Mouse (Mus musculus): ENCODE data around the gene Drd5. TPM values are rescaled to one million over a fixed set of nuclear protein-coding genes. Genes with fewer than 3 reads are reported as not detected.
A peak's percentile ranks its signal among the peaks of the same experiment; 100 is the strongest.

The Drd5 gene
- total and polyA plus RNA-seq, 3 experiments: not detected

- H3K4me1 ChIP-seq (ENCODE audit: control insufficient read depth in 1 of 2, insufficient read depth in 2 of 2, low read length in 2 of 2): no peaks in the 10 kb centered on the region; a peak in 1 of 4 replicates
- no peak overlapping the region for H3K27ac ChIP-seq (ENCODE audit: control insufficient read depth, low read depth, low read length)
- TF ChIP-seq POLR2A (IDR thresholded peaks at IDR 0.05; ENCODE audit: control insufficient read depth in 1 of 2, insufficient read depth in 1 of 2, low read depth in 1 of 2, low read length in 2 of 2, poor library complexity in 1 of 2): no peak
- no peak for TF ChIP-seq RCOR1 (IDR thresholded peaks at IDR 0.05; ENCODE audit: low read depth, low read length)
- TF ChIP-seq CTCF (IDR thresholded peaks at IDR 0.05 in 2 of 3, conservative IDR thresholded peaks at IDR 0.05 in 1 of 3; ENCODE audit: control insufficient read depth in 1 of 3, insufficient read depth in 1 of 3, low read depth in 2 of 3, low read length in 3 of 3, poor library complexity in 1 of 3, severe bottlenecking in 1 of 3): peak; percentile 80 to 99 (median 99)
- peak; percentile 85 for TF ChIP-seq ZC3H11A (IDR thresholded peaks at IDR 0.05; ENCODE audit: low read depth, low read length)
- peak; percentile 54; the same call in 1 of the 2 replicates for TF ChIP-seq USF1 (IDR thresholded peaks at IDR 0.05; ENCODE audit: low read depth, low read length)
- peak; percentile 89 for TF ChIP-seq RAD21 (IDR thresholded peaks at IDR 0.05; ENCODE audit: low read depth, low read length)
- TF ChIP-seq ELF1 (IDR thresholded peaks at IDR 0.05; ENCODE audit: low read depth, low read length): no peak
- peak; percentile 74 for TF ChIP-seq SMC3 (IDR thresholded peaks at IDR 0.05; ENCODE audit: low read depth, low read length)
- peak; percentile 22; the same call in 1 of the 2 replicates for TF ChIP-seq MAX (IDR thresholded peaks at IDR 0.05; ENCODE audit: low read length)
- peak overlapping the region; percentile 2; the same call in 1 of the 2 replicates for H3K9ac ChIP-seq (ENCODE audit: control insufficient read depth, low read depth, low read length, poor library complexity, severe bottlenecking)
- no peaks in the 10 kb centered on the region for H3K9me3 ChIP-seq (replicated peaks; ENCODE audit: insufficient read depth, low read length)
- H3K27me3 ChIP-seq (ENCODE audit: control insufficient read depth in 1 of 2, insufficient read depth in 2 of 2, low read length in 2 of 2): peaks cover 1 to 3% of the 10 kb centered on the region in 2 experiments; a peak in 2 of 4 replicates
- H3K4me3 ChIP-seq (ENCODE audit: control insufficient read depth in 1 of 2, insufficient read depth in 1 of 2, low read depth in 2 of 2, low read length in 2 of 2): peak overlapping the region; percentile 29 to 31; a peak in 3 of 4 replicates
- no peaks in the 10 kb centered on the region for H3K36me3 ChIP-seq (ENCODE audit: control insufficient read depth in 1 of 2, insufficient read depth in 2 of 2, low read length in 2 of 2)
- H3K79me2 ChIP-seq (ENCODE audit: control insufficient read depth, insufficient read depth, low read length, poor library complexity): no peaks in the 10 kb centered on the region
- DNase-seq (ENCODE audit: low read depth, low spot score): peak; percentile 93
Observed at GRCm38 (mm10) chr5:38307255-38308101, 11.7 kb upstream of the Drd5 start.

GRCm38 (mm10) chr5:38308873-38309272 lies 10.3 kb upstream of the Drd5 start:
- Histone ChIP-seq H3K36me3 (ENCODE audit: control insufficient read depth in 1 of 2, insufficient read depth in 2 of 2, low read length in 2 of 2) (no peaks in the 10 kb centered on the region), H3K4me1 (ENCODE audit: control insufficient read depth in 1 of 2, insufficient read depth in 2 of 2, low read length in 2 of 2) (no peaks in the 10 kb centered on the region; a peak in 1 of 4 replicates), H3K9me3 (replicated peaks; ENCODE audit: insufficient read depth, low read length) (no peaks in the 10 kb centered on the region), H3K9ac (ENCODE audit: control insufficient read depth, low read depth, low read length, poor library complexity, severe bottlenecking) (no peak overlapping the region), H3K27ac (ENCODE audit: control insufficient read depth, low read depth, low read length) (no peak overlapping the region), H3K27me3 (ENCODE audit: control insufficient read depth in 1 of 2, insufficient read depth in 2 of 2, low read length in 2 of 2) (peaks cover 0 to 3% of the 10 kb centered on the region in 2 experiments; a peak in 1 of 4 replicates), H3K4me3 (ENCODE audit: control insufficient read depth in 1 of 2, insufficient read depth in 1 of 2, low read depth in 2 of 2, low read length in 2 of 2) (no peak overlapping the region; a peak in 1 of 4 replicates), H3K79me2 (ENCODE audit: control insufficient read depth, insufficient read depth, low read length, poor library complexity) (no peaks in the 10 kb centered on the region)
- peak; percentile 79 for DNase-seq (ENCODE audit: low read depth, low spot score)
- TF ChIP-seq POLR2AphosphoS2 (IDR thresholded peaks at IDR 0.05; ENCODE audit: low read length) (no peak), UBTF (IDR thresholded peaks at IDR 0.05; ENCODE audit: borderline replicate concordance, insufficient read depth, low read depth, low read length) (no peak), MXI1 (IDR thresholded peaks at IDR 0.05; ENCODE audit: low read depth, low read length) (no peak), CTCF (IDR thresholded peaks at IDR 0.05 in 2 of 3, conservative IDR thresholded peaks at IDR 0.05 in 1 of 3; ENCODE audit: control insufficient read depth in 1 of 3, insufficient read depth in 1 of 3, low read depth in 2 of 3, low read length in 3 of 3, poor library complexity in 1 of 3, severe bottlenecking in 1 of 3) (peak; percentile 68 to 94 (median 82)), SIN3A (IDR thresholded peaks at IDR 0.05; ENCODE audit: low read length) (no peak), ZNF384 (IDR thresholded peaks at IDR 0.05; ENCODE audit: low read depth, low read length) (no peak), MAFK (IDR thresholded peaks at IDR 0.05; ENCODE audit: borderline replicate concordance, low read depth, low read length) (no peak), TBP (IDR thresholded peaks at IDR 0.05; ENCODE audit: low read depth, low read length) (no peak), GABPA (IDR thresholded peaks at IDR 0.05; ENCODE audit: low read depth, low read length) (no peak), TAL1 (IDR thresholded peaks at IDR 0.05; ENCODE audit: low read length) (no peak), NELFE (IDR thresholded peaks at IDR 0.05; ENCODE audit: low read depth, low read length) (no peak), RCOR1 (IDR thresholded peaks at IDR 0.05; ENCODE audit: low read depth, low read length) (no peak), E2F4 (IDR thresholded peaks at IDR 0.05; ENCODE audit: borderline replicate concordance, low read depth, low read length) (no peak), ELF1 (IDR thresholded peaks at IDR 0.05; ENCODE audit: low read depth, low read length) (no peak), ZMIZ1 (IDR thresholded peaks at IDR 0.05; ENCODE audit: low read depth, low read length) (no peak), NRF1 (IDR thresholded peaks at IDR 0.05; ENCODE audit: insufficient read depth, low read depth, low read length, poor library complexity, severe bottlenecking) (no peak), MEF2A (IDR thresholded peaks at IDR 0.05; ENCODE audit: extremely low read depth, insufficient replicate concordance, low read depth, low read length, poor library complexity, severe bottlenecking) (no peak), BHLHE40 (IDR thresholded peaks at IDR 0.05; ENCODE audit: borderline replicate concordance, low read depth, low read length) (no peak), ZC3H11A (IDR thresholded peaks at IDR 0.05; ENCODE audit: low read depth, low read length) (peak; percentile 59), POLR2AphosphoS5 (IDR thresholded peaks at IDR 0.05; ENCODE audit: borderline replicate concordance, low read depth, low read length) (no peak), SMC3 (IDR thresholded peaks at IDR 0.05; ENCODE audit: low read depth, low read length) (peak; percentile 93), MYB (IDR thresholded peaks at IDR 0.05; ENCODE audit: low read depth, low read length) (no peak), GATA1 (IDR thresholded peaks at IDR 0.05; ENCODE audit: low read depth, low read length) (no peak), USF2 (IDR thresholded peaks at IDR 0.05; ENCODE audit: borderline replicate concordance in 1 of 2, insufficient read depth in 1 of 2, low read depth in 1 of 2, low read length in 2 of 2) (peak in 1 of 2 experiments; percentile 68; a peak in 2 of 4 replicates)
